Mouse (Mus musculus) liver, adult 2 months (tissue): Measurements from ENCODE around the gene Olfr313. TPM values are rescaled to one million over a fixed set of nuclear protein-coding genes. Genes with fewer than 3 reads are reported as not detected.
A peak's percentile ranks its signal among the peaks of the same experiment; 100 is the strongest.
"Not testable (repeated sequence)": the region's sequence is repeated elsewhere in the genome, so short reads cannot be mapped to it uniquely, and the experiment has no call there.

ENCODE experiments used
- DNase-seq: peaks from one replicate; pipeline ENCODE4 v3.0.0-alpha.2; 2011; ENCODE audit warnings: low read depth, low spot score; ENCODE audit errors: extremely low read depth
- H3K27ac ChIP-seq: fragments of 200-500 bp; replicated peaks from 2 replicates; pipeline ENCODE4 v1.5.1; 2012; ENCODE audit warnings: low read depth, mild to moderate bottlenecking, control low read depth, inconsistent platforms, low read length; ENCODE audit not compliant: insufficient read depth
- H3K27me3 ChIP-seq: fragments of 200-500 bp; 2 replicates; pipeline ENCODE4 v1.6.1; 2012; ENCODE audit warnings: mild to moderate bottlenecking, moderate library complexity, low read length, inconsistent platforms; ENCODE audit not compliant: control insufficient read depth, insufficient read depth
- H3K36me3 ChIP-seq: fragments of 200-500 bp; 2 replicates; pipeline ENCODE4 v1.6.1; 2012; ENCODE audit warnings: low read length, inconsistent platforms; ENCODE audit not compliant: control insufficient read depth, insufficient read depth
- H3K4me1 ChIP-seq: fragments of 200-500 bp; 2 replicates; pipeline ENCODE4 v1.6.1; 2011; ENCODE audit warnings: low read length; ENCODE audit not compliant: control insufficient read depth, insufficient read depth
- H3K4me3 ChIP-seq: fragments of 200-500 bp; 2 replicates; pipeline ENCODE4 v1.5.1; 2011; ENCODE audit warnings: low read depth, mild to moderate bottlenecking, control low read depth, low read length, moderate library complexity; ENCODE audit not compliant: insufficient read depth
- H3K79me2 ChIP-seq: fragments of 200-500 bp; 2 replicates; pipeline ENCODE4 v1.6.1; 2012; ENCODE audit warnings: inconsistent platforms, mild to moderate bottlenecking, low read length, moderate library complexity; ENCODE audit not compliant: control insufficient read depth, insufficient read depth
- H3K9ac ChIP-seq: fragments of 200-500 bp; 2 replicates; pipeline ENCODE4 v1.6.1; 2012; ENCODE audit warnings: low read depth, mild to moderate bottlenecking, control low read depth, inconsistent platforms, low read length
- CTCF ChIP-seq: fragments of 200-500 bp; IDR thresholded peaks from 2 replicates; pipeline ENCODE4 v1.5.1; 2011; ENCODE audit warnings: low read depth, low read length, control low read depth
- POLR2A ChIP-seq: fragments of 200-500 bp; IDR thresholded peaks from 2 replicates; pipeline ENCODE4 v1.6.1; 2011; ENCODE audit warnings: low read length, control low read depth; ENCODE audit not compliant: insufficient read depth; ENCODE audit errors: extremely low read depth
- WGBS: fragments of 180-500 bp; shearing (Covaris S2); methylation state at CpG from one replicate; pipeline ENCODE4 v1.1.7; 2018; 5-methylcytosine and 5-hydroxymethylcytosine counted together
- polyA plus RNA-seq: library from polyadenylated mRNA; depleted of rRNA; stranded (reverse); fragments of >200 nt; gene quantifications from 2 replicates; pipeline ENCODE4 v1.2.3, GENCODE M21; 2012
- total RNA-seq: library from RNA; depleted of rRNA; stranded (reverse); fragments of >200 nt; gene quantifications from 2 replicates; pipeline ENCODE4 v1.2.3, GENCODE M21; 2014

Gene Olfr313
- total and polyA plus RNA-seq, 2 experiments: not detected

- H3K27ac ChIP-seq: no peak within 1 kb of the TSS
- no peak within 1 kb of the TSS for H3K9ac ChIP-seq
- peaks cover 7% of the 10 kb centered on the region for H3K4me1 ChIP-seq
- no peaks in the 10 kb centered on the region for H3K79me2 ChIP-seq
- H3K27me3 ChIP-seq: no peaks in the 10 kb centered on the region
- H3K36me3 ChIP-seq: no peaks in the 10 kb centered on the region
- no peak within 1 kb of the TSS for H3K4me3 ChIP-seq
- TF ChIP-seq POLR2A (no peak), CTCF (no peak)
- DNase-seq: peak; percentile 72
- WGBS: 35% methylated on average over 14 of the region's 14 CpGs
Observed at GRCm38 (mm10) chr11:58801558-58802228, 13.1 kb upstream of the Olfr313 start, which contains the start of gene Fam183b. Gene Fam183b, minus strand, starts transcription at chr11:58801960.

GRCm38 (mm10) chr11:58803871-58804270, 10.9 kb upstream of the Olfr313 start:
- DNase-seq: peak; percentile 81
- Histone ChIP-seq H3K27ac (no peak overlapping the region), H3K4me3 (no peak overlapping the region), H3K9ac (no peak overlapping the region), H3K4me1 (peaks cover 7% of the 10 kb centered on the region), H3K79me2 (no peaks in the 10 kb centered on the region), H3K27me3 (no peaks in the 10 kb centered on the region), H3K36me3 (no peaks in the 10 kb centered on the region)
- TF ChIP-seq POLR2A (no peak), CTCF (no peak)
- 38% methylated on average over 4 of the region's 4 CpGs for WGBS

DNA sequence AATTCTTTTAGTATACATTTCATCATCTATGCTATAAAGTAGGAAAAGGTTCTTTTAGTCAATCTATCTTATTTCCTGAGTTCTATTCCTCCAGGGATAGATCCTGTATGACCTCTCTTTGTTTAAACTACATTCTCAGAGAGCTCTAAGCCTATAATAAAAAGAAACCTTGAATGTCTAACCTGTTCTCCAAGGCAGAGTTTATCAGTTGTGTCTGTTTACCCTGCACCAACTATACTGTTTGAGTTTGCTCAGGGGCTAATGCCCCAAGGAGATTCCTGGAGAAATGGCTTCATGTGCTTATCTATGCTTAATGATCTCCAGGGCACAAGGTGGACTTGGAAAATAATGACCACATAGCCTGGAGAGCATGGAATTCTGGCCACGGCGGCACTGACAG, 10.4 kb upstream of the Olfr313 start:
- no peaks in the 10 kb centered on the region for H3K27me3 ChIP-seq
- peaks cover 7% of the 10 kb centered on the region for H3K4me1 ChIP-seq
- no peak overlapping the region for H3K9ac ChIP-seq
- H3K27ac ChIP-seq: no peak overlapping the region
- no peaks in the 10 kb centered on the region for H3K79me2 ChIP-seq
- H3K36me3 ChIP-seq: no peaks in the 10 kb centered on the region
- TF ChIP-seq CTCF (no peak), POLR2A (no peak)
- no peak overlapping the region for H3K4me3 ChIP-seq
- WGBS: 17% methylated on average over 2 of the region's 2 CpGs
- peak; percentile 6 for DNase-seq

DNA sequence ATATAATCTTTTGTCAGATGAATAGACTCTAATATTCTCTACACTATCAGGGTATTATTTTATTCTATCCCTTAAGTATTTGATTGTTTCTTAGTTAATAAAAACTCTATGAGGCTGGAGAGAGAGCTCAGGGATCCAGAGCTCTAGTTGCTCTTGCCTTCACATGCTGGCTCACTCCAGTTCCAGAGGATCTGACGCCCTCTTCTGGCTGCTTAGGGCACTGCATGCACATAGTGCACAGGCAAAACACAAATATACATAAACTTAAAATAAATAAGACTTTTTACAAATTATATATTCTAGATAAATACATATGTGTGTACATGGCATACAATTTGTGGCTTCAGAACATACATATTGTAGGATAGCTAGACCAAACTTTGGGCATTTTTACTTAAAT, 2.8 kb upstream of the Olfr313 start:
- H3K9ac ChIP-seq: no peak overlapping the region
- H3K4me1 ChIP-seq: no peaks in the 10 kb centered on the region
- TF ChIP-seq CTCF (peak; percentile 64), POLR2A (no peak)
- WGBS: 24% methylated on average over 1 of the region's 1 CpGs
- no peaks in the 10 kb centered on the region for H3K27me3 ChIP-seq
- H3K36me3 ChIP-seq: no peaks in the 10 kb centered on the region
- no peak overlapping the region for H3K27ac ChIP-seq
- no peak for DNase-seq
- no peaks in the 10 kb centered on the region for H3K79me2 ChIP-seq
- no peak overlapping the region for H3K4me3 ChIP-seq

DNA sequence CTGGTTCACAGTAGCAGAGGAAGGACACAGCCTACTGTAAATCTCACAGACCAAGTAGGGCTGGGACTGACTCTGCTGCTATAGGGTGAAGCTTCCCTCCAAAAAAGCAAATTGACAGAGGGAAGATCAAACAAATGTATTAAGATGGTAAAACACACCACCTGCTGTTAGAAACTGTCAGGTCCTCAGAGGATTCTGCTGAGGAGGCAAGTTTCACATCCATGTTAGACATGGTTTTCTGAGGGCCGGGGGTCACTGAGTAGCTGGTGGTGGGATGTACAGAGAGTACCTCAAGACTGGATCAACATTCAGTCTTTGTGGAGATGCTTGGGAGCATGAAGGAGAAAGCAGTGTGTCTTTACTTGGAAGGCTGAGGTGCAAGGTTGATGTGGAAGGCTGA, 876 bp downstream of the Olfr313 start:
- TF ChIP-seq CTCF (no peak), POLR2A (no peak)
- H3K27me3 ChIP-seq: no peaks in the 10 kb centered on the region
- H3K9ac ChIP-seq: no peak overlapping the region
- no peaks in the 10 kb centered on the region for H3K4me1 ChIP-seq
- no peak overlapping the region for H3K4me3 ChIP-seq
- 79% methylated on average over 1 of the region's 1 CpGs for WGBS
- no peaks in the 10 kb centered on the region for H3K79me2 ChIP-seq
- H3K27ac ChIP-seq: no peak overlapping the region
- DNase-seq: no peak
- no peaks in the 10 kb centered on the region for H3K36me3 ChIP-seq

- not testable (repeated sequence) for H3K4me1 ChIP-seq, H3K4me3 ChIP-seq, H3K79me2 ChIP-seq, H3K36me3 ChIP-seq, H3K9ac ChIP-seq, H3K27me3 ChIP-seq, H3K27ac ChIP-seq, DNase-seq
Observed at GRCm38 (mm10) chr11:58828937-58829336, 14.1 kb downstream of the Olfr313 start, which contains the start of gene Olfr312. Gene Olfr312, plus strand, starts transcription at chr11:58829237.
